Mouse (Mus musculus) c-Kit-negative CD71-positive TER-119-positive erythroid progenitor cells, embryonic 14.5 days (primary cell): Measurements from ENCODE around the gene B230118H07Rik.

Experiments
- DNase-seq: peaks from one replicate; pipeline ENCODE4 v3.0.0-alpha.2; 2013; ENCODE audit warnings: low read depth, low spot score

Gene B230118H07Rik

GRCm38 (mm10) chr2:101638979-101639839, 10.1 kb downstream of the B230118H07Rik start:
- no peak for DNase-seq

GRCm38 (mm10) chr2:101628297-101629236, 20.8 kb downstream of the B230118H07Rik start:
- DNase-seq, result peak; percentile 42

- DNase-seq, result no peak
Measured at GRCm38 (mm10) chr2:101627227-101627626, 22.1 kb downstream of the B230118H07Rik start.

GRCm38 (mm10) chr2:101624526-101624925, 24.8 kb downstream of the B230118H07Rik start, which contains the start of gene Rag2:
TSS of gene Rag2 (plus strand) at chr2:101624718.
- DNase-seq, result no peak

GRCm38 (mm10) chr2:101624011-101624410, 25.3 kb downstream of the B230118H07Rik start:
- DNase-seq, result no peak

GRCm38 (mm10) chr2:101623042-101623441, 26.3 kb downstream of the B230118H07Rik start:
- DNase-seq, result no peak

GRCm38 (mm10) chr2:101621611-101622010, 27.7 kb downstream of the B230118H07Rik start:
- no peak for DNase-seq

- no peak for DNase-seq
Measured at GRCm38 (mm10) chr2:101620899-101621298, 28.4 kb downstream of the B230118H07Rik start.

GRCm38 (mm10) chr2:101618373-101618772, 31.0 kb downstream of the B230118H07Rik start:
- no peak for DNase-seq

- DNase-seq, result no peak
Measured at GRCm38 (mm10) chr2:101615464-101616305, 33.6 kb downstream of the B230118H07Rik start.

- no peak for DNase-seq
Measured at GRCm38 (mm10) chr2:101610861-101611260, 38.5 kb downstream of the B230118H07Rik start.

- DNase-seq, result no peak
Measured at GRCm38 (mm10) chr2:101608232-101608894, 41.0 kb downstream of the B230118H07Rik start.

GRCm38 (mm10) chr2:101603099-101603498, 46.2 kb downstream of the B230118H07Rik start:
- DNase-seq, result no peak

GRCm38 (mm10) chr2:101600703-101601102, 48.6 kb downstream of the B230118H07Rik start:
- no peak for DNase-seq

- no peak for DNase-seq
Measured at GRCm38 (mm10) chr2:101598190-101599181, 50.8 kb downstream of the B230118H07Rik start.

- no peak for DNase-seq
Measured at GRCm38 (mm10) chr2:101597186-101597585, 52.1 kb downstream of the B230118H07Rik start.

- DNase-seq, result no peak
Measured at GRCm38 (mm10) chr2:101594681-101595080, 54.7 kb downstream of the B230118H07Rik start.

- DNase-seq, result no peak
Measured at GRCm38 (mm10) chr2:101592886-101593285, 56.4 kb downstream of the B230118H07Rik start.
